Mouse (Mus musculus): Measurements from ENCODE around the gene Khsrp. TPM values are rescaled to one million over a fixed set of nuclear protein-coding genes. Genes with fewer than 3 reads are reported as not detected.

Gene Khsrp
- polyA plus RNA-seq (2015; fragmentation: Nextera tagmentation; extraction: Ambion mirVana), result 23.9 and 25.4 TPM in 2 replicates

GRCm38 (mm10) chr17:57030931-57031660 lies at the start of gene Khsrp:
Khsrp (minus strand) TSS chr17:57031522.
- Histone ChIP-seq H3K4me3 (ENCODE audit: low read depth, low read length) (peak within 1 kb of the TSS; percentile 89), H3K9me3 (replicated peaks; ENCODE audit: control insufficient read depth, low read length, poor library complexity, severe bottlenecking) (no peaks in the 10 kb centered on the region), H3K27me3 (ENCODE audit: control insufficient read depth, insufficient read depth, low read depth, low read length) (no peaks in the 10 kb centered on the region), H3K4me1 (ENCODE audit: control insufficient read depth, insufficient read depth, low read length) (peaks cover 14% of the 10 kb centered on the region), H3K4me2 (ENCODE audit: low read length) (peak within 1 kb of the TSS; percentile 87), H3K27ac (ENCODE audit: low read length) (peak within 1 kb of the TSS; percentile 86), H3K36me3 (ENCODE audit: control insufficient read depth, insufficient read depth, low read length) (peaks cover 9% of the 10 kb centered on the region; the same call in 1 of the 2 replicates), H3K9ac (ENCODE audit: low read depth, low read length) (peak within 1 kb of the TSS; percentile 80)
- ATAC-seq, result no peak
- under 1% methylated on average over 70 of the region's 99 CpGs for WGBS

GRCm38 (mm10) chr17:57079919-57080318 lies 48.6 kb upstream of the Khsrp start:
- H3K27me3 ChIP-seq (ENCODE audit: control insufficient read depth, insufficient read depth, low read depth, low read length), result no peaks in the 10 kb centered on the region
- no peak overlapping the region for H3K4me2 ChIP-seq (ENCODE audit: low read length)
- H3K27ac ChIP-seq (ENCODE audit: low read length), result no peak overlapping the region
- H3K9me3 ChIP-seq (replicated peaks; ENCODE audit: control insufficient read depth, low read length, poor library complexity, severe bottlenecking), result no peaks in the 10 kb centered on the region
- no peak overlapping the region for H3K9ac ChIP-seq (ENCODE audit: low read depth, low read length)
- ATAC-seq, result no peak
- peaks cover 5% of the 10 kb centered on the region for H3K4me1 ChIP-seq (ENCODE audit: control insufficient read depth, insufficient read depth, low read length)
- 85% methylated on average over 3 of the region's 3 CpGs for WGBS
- peaks cover 31% of the 10 kb centered on the region for H3K36me3 ChIP-seq (ENCODE audit: control insufficient read depth, insufficient read depth, low read length)
- H3K4me3 ChIP-seq (ENCODE audit: low read depth, low read length), result no peak overlapping the region

- H3K27me3 ChIP-seq (ENCODE audit: control insufficient read depth, insufficient read depth, low read depth, low read length), result no peaks in the 10 kb centered on the region
- H3K4me2 ChIP-seq (ENCODE audit: low read length), result no peak within 1 kb of the TSS
- peaks cover 24% of the 10 kb centered on the region for H3K36me3 ChIP-seq (ENCODE audit: control insufficient read depth, insufficient read depth, low read length)
- ATAC-seq, result peak; percentile 27; the same call in 1 of the 2 replicates
- H3K4me3 ChIP-seq (ENCODE audit: low read depth, low read length), result no peak within 1 kb of the TSS
- peaks cover 2% of the 10 kb centered on the region for H3K4me1 ChIP-seq (ENCODE audit: control insufficient read depth, insufficient read depth, low read length)
- 53% methylated on average over 6 of the region's 6 CpGs for WGBS
- H3K27ac ChIP-seq (ENCODE audit: low read length), result no peak within 1 kb of the TSS
- no peak within 1 kb of the TSS for H3K9ac ChIP-seq (ENCODE audit: low read depth, low read length)
- no peaks in the 10 kb centered on the region for H3K9me3 ChIP-seq (replicated peaks; ENCODE audit: control insufficient read depth, low read length, poor library complexity, severe bottlenecking)
These were observed 47.0 kb upstream of the Khsrp start, which contains the start of gene Dennd1c for GRCm38 (mm10) chr17:57078336-57078735. Dennd1c (minus strand) TSS chr17:57078514.

GRCm38 (mm10) chr17:57076916-57077315 lies 45.6 kb upstream of the Khsrp start:
- no peak for ATAC-seq
- H3K36me3 ChIP-seq (ENCODE audit: control insufficient read depth, insufficient read depth, low read length), result peaks cover 24% of the 10 kb centered on the region
- no peaks in the 10 kb centered on the region for H3K4me1 ChIP-seq (ENCODE audit: control insufficient read depth, insufficient read depth, low read length)
- H3K9ac ChIP-seq (ENCODE audit: low read depth, low read length), result no peak overlapping the region
- H3K27me3 ChIP-seq (ENCODE audit: control insufficient read depth, insufficient read depth, low read depth, low read length), result no peaks in the 10 kb centered on the region
- H3K27ac ChIP-seq (ENCODE audit: low read length), result no peak overlapping the region
- no peaks in the 10 kb centered on the region for H3K9me3 ChIP-seq (replicated peaks; ENCODE audit: control insufficient read depth, low read length, poor library complexity, severe bottlenecking)
- WGBS, result 64% methylated on average over 3 of the region's 3 CpGs
- H3K4me3 ChIP-seq (ENCODE audit: low read depth, low read length), result no peak overlapping the region
- no peak overlapping the region for H3K4me2 ChIP-seq (ENCODE audit: low read length)

GRCm38 (mm10) chr17:57070699-57071098 lies 39.4 kb upstream of the Khsrp start:
- no peak overlapping the region for H3K27ac ChIP-seq (ENCODE audit: low read length)
- H3K9me3 ChIP-seq (replicated peaks; ENCODE audit: control insufficient read depth, low read length, poor library complexity, severe bottlenecking), result no peaks in the 10 kb centered on the region
- 0 out of 2 replicates have a peak, but pooled peaks have one; percentile 5 for ATAC-seq
- no peaks in the 10 kb centered on the region for H3K36me3 ChIP-seq (ENCODE audit: control insufficient read depth, insufficient read depth, low read length)
- peak overlapping the region; percentile 20 for H3K4me3 ChIP-seq (ENCODE audit: low read depth, low read length)
- H3K4me2 ChIP-seq (ENCODE audit: low read length), result peak overlapping the region; percentile 31
- H3K4me1 ChIP-seq (ENCODE audit: control insufficient read depth, insufficient read depth, low read length), result no peaks in the 10 kb centered on the region
- H3K27me3 ChIP-seq (ENCODE audit: control insufficient read depth, insufficient read depth, low read depth, low read length), result no peaks in the 10 kb centered on the region
- no peak overlapping the region for H3K9ac ChIP-seq (ENCODE audit: low read depth, low read length)
- WGBS, result 3% methylated on average over 11 of the region's 11 CpGs

- no peak for ATAC-seq
- H3K4me3 ChIP-seq (ENCODE audit: low read depth, low read length), result peak overlapping the region; percentile 20
- 16% methylated on average over 9 of the region's 9 CpGs for WGBS
- H3K27me3 ChIP-seq (ENCODE audit: control insufficient read depth, insufficient read depth, low read depth, low read length), result no peaks in the 10 kb centered on the region
- no peaks in the 10 kb centered on the region for H3K9me3 ChIP-seq (replicated peaks; ENCODE audit: control insufficient read depth, low read length, poor library complexity, severe bottlenecking)
- H3K4me2 ChIP-seq (ENCODE audit: low read length), result peak overlapping the region; percentile 31
- H3K4me1 ChIP-seq (ENCODE audit: control insufficient read depth, insufficient read depth, low read length), result no peaks in the 10 kb centered on the region
- H3K27ac ChIP-seq (ENCODE audit: low read length), result no peak overlapping the region
- no peaks in the 10 kb centered on the region for H3K36me3 ChIP-seq (ENCODE audit: control insufficient read depth, insufficient read depth, low read length)
- H3K9ac ChIP-seq (ENCODE audit: low read depth, low read length), result no peak overlapping the region
These were observed 39.0 kb upstream of the Khsrp start for GRCm38 (mm10) chr17:57070272-57070671.

GRCm38 (mm10) chr17:57066908-57067307 lies 35.6 kb upstream of the Khsrp start:
- no peak for ATAC-seq
- Histone ChIP-seq H3K27me3 (ENCODE audit: control insufficient read depth, insufficient read depth, low read depth, low read length) (peaks cover 22% of the 10 kb centered on the region), H3K9me3 (replicated peaks; ENCODE audit: control insufficient read depth, low read length, poor library complexity, severe bottlenecking) (no peaks in the 10 kb centered on the region), H3K4me1 (ENCODE audit: control insufficient read depth, insufficient read depth, low read length) (peaks cover 8% of the 10 kb centered on the region; the same call in 1 of the 2 replicates), H3K9ac (ENCODE audit: low read depth, low read length) (no peak overlapping the region), H3K36me3 (ENCODE audit: control insufficient read depth, insufficient read depth, low read length) (no peaks in the 10 kb centered on the region), H3K4me2 (ENCODE audit: low read length) (no peak overlapping the region), H3K4me3 (ENCODE audit: low read depth, low read length) (no peak overlapping the region), H3K27ac (ENCODE audit: low read length) (no peak overlapping the region)
- WGBS, result 56% methylated on average over 5 of the region's 5 CpGs

- peaks cover 31% of the 10 kb centered on the region for H3K27me3 ChIP-seq (ENCODE audit: control insufficient read depth, insufficient read depth, low read depth, low read length)
- H3K27ac ChIP-seq (ENCODE audit: low read length), result no peak overlapping the region
- no peak overlapping the region for H3K4me2 ChIP-seq (ENCODE audit: low read length)
- no peak overlapping the region for H3K4me3 ChIP-seq (ENCODE audit: low read depth, low read length)
- H3K36me3 ChIP-seq (ENCODE audit: control insufficient read depth, insufficient read depth, low read length), result no peaks in the 10 kb centered on the region
- H3K9me3 ChIP-seq (replicated peaks; ENCODE audit: control insufficient read depth, low read length, poor library complexity, severe bottlenecking), result no peaks in the 10 kb centered on the region
- H3K9ac ChIP-seq (ENCODE audit: low read depth, low read length), result no peak overlapping the region
- no peak for ATAC-seq
- WGBS, result 14% methylated on average over 8 of the region's 8 CpGs
- H3K4me1 ChIP-seq (ENCODE audit: control insufficient read depth, insufficient read depth, low read length), result peaks cover 22% of the 10 kb centered on the region
These were observed 31.7 kb upstream of the Khsrp start for GRCm38 (mm10) chr17:57063031-57063430.

- H3K9me3 ChIP-seq (replicated peaks; ENCODE audit: control insufficient read depth, low read length, poor library complexity, severe bottlenecking), result no peaks in the 10 kb centered on the region
- peaks cover 25% of the 10 kb centered on the region for H3K4me1 ChIP-seq (ENCODE audit: control insufficient read depth, insufficient read depth, low read length)
- ATAC-seq, result no peak
- H3K4me3 ChIP-seq (ENCODE audit: low read depth, low read length), result peak overlapping the region; percentile 37
- H3K9ac ChIP-seq (ENCODE audit: low read depth, low read length), result peak overlapping the region; percentile 15; the same call in 1 of the 2 replicates
- H3K4me2 ChIP-seq (ENCODE audit: low read length), result peak overlapping the region; percentile 62
- WGBS, result 2% methylated on average over 22 of the region's 22 CpGs
- no peak overlapping the region for H3K27ac ChIP-seq (ENCODE audit: low read length)
- H3K36me3 ChIP-seq (ENCODE audit: control insufficient read depth, insufficient read depth, low read length), result no peaks in the 10 kb centered on the region
- peaks cover 31% of the 10 kb centered on the region for H3K27me3 ChIP-seq (ENCODE audit: control insufficient read depth, insufficient read depth, low read depth, low read length)
These were observed 31.2 kb upstream of the Khsrp start for GRCm38 (mm10) chr17:57062548-57062947.

Data from midbrain, embryonic 16.5 days (tissue).